Mouse (Mus musculus): ENCODE measurements at regions not wholly inside any gene's neighbourhood (a gene's known extent, or its start where the extent isn't known, plus 50 kb on each side); places are given as distances from the start of the nearest gene placed in this dataset.

DNA sequence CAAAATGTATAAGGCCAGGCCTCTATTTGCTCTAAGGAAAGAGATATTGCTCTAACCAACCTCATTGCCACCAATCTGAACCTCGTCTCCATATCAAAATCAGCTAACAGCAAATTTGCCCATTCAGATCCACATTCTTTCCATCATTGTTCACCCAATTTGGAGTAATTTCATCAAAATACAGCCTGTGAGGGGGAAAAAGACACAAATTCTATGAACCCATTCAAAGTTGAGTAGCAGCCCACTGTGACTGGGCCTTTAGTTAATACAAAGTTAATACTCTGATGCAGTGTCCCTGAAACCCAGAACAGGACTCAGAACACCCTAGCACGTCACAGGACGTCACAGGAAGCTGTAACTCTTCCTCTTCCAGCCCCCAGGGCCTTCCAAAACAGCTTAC is 177.3 kb downstream of the Efcab1 start:
- no peak overlapping the region for H3K27ac ChIP-seq (ENCODE audit: insufficient read depth, low read length)
- H3K27me3 ChIP-seq (ENCODE audit: control insufficient read depth, insufficient read depth, low read length) = no peaks in the 10 kb centered on the region
- TF ChIP-seq CTCF (IDR thresholded peaks at IDR 0.05; ENCODE audit: borderline replicate concordance, insufficient read depth, low read depth, low read length) (no peak), POLR2A (IDR thresholded peaks at IDR 0.05; ENCODE audit: borderline replicate concordance, insufficient read depth, low read length) (no peak)
- H3K4me3 ChIP-seq (replicated peaks; ENCODE audit: insufficient read depth, low read depth, low read length) = no peak overlapping the region
- WGBS = 81% methylated on average over 3 of the region's 3 CpGs
- no peaks in the 10 kb centered on the region for H3K4me1 ChIP-seq (ENCODE audit: control insufficient read depth, insufficient read depth, low read length)
- DNase-seq = no peak

DNA sequence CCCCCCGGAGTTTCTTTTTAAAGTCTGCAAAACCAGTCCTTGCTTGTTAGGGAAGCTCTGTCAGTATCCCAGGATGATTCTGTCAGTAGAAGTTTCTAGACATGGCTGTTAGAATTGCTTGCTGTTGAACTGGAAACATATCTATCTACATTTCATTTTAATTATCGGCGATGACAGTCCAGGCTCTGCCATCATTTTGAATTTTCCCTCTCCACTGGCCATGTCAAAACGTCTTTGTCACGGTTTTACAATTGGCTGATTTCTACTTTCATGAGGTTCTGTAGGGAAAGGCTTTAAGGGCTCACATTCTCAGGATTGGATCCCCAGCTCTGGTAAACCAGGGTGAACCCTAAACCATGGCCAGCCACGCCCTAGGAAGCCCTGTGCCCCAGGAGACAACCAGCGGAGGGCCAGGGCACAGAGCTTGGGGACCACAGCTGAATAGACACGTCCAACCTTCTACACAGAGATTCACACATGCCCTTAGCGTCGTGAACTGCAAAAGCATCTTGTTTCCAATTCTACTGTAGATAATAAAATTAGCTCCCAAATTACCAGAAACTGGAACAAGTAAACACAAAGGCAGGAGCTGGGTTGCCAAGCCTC is 177.8 kb downstream of the Efcab1 start:
- TF ChIP-seq CTCF (IDR thresholded peaks at IDR 0.05; ENCODE audit: borderline replicate concordance, insufficient read depth, low read depth, low read length) (no peak), POLR2A (IDR thresholded peaks at IDR 0.05; ENCODE audit: borderline replicate concordance, insufficient read depth, low read length) (no peak)
- Histone ChIP-seq H3K4me3 (replicated peaks; ENCODE audit: insufficient read depth, low read depth, low read length) (no peak overlapping the region), H3K4me1 (ENCODE audit: control insufficient read depth, insufficient read depth, low read length) (no peaks in the 10 kb centered on the region), H3K27ac (ENCODE audit: insufficient read depth, low read length) (no peak overlapping the region), H3K27me3 (ENCODE audit: control insufficient read depth, insufficient read depth, low read length) (no peaks in the 10 kb centered on the region)
- 14% methylated on average over 10 of the region's 10 CpGs for WGBS
- no peak for DNase-seq

GRCm38 (mm10) chr16:15084753-15085728 is 178.6 kb downstream of the Efcab1 start:
- 1% methylated on average over 56 of the region's 56 CpGs for WGBS
- H3K27me3 ChIP-seq (ENCODE audit: control insufficient read depth, insufficient read depth, low read length) = no peaks in the 10 kb centered on the region
- TF ChIP-seq POLR2A (IDR thresholded peaks at IDR 0.05; ENCODE audit: borderline replicate concordance, insufficient read depth, low read length) (no peak), CTCF (IDR thresholded peaks at IDR 0.05; ENCODE audit: borderline replicate concordance, insufficient read depth, low read depth, low read length) (no peak)
- DNase-seq = no peak
- H3K27ac ChIP-seq (ENCODE audit: insufficient read depth, low read length) = no peak overlapping the region
- H3K4me1 ChIP-seq (ENCODE audit: control insufficient read depth, insufficient read depth, low read length) = no peaks in the 10 kb centered on the region
- H3K4me3 ChIP-seq (replicated peaks; ENCODE audit: insufficient read depth, low read depth, low read length) = no peak overlapping the region

DNA sequence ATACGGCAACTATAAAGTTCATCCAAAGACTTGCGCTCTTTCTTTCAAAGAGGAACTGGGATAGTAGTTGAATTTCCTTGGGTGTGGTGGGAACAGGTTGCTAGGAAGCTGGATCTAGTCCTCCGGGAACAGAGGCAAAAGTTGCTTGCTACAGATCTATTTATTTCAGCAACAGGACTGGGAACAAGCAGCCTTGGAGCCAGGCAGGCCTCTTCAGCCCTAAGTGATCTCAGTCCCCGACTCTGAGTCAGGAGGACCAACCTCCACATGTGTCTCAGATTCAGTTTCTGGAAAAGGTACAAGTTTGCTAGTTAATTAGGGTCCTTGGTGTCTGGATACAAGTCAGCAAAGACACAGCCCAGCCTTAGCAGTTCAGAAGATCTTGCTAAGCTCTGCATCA is 180.2 kb downstream of the Efcab1 start:
- TF ChIP-seq POLR2A (IDR thresholded peaks at IDR 0.05; ENCODE audit: borderline replicate concordance, insufficient read depth, low read length) = no peak
- no peak for TF ChIP-seq CTCF (IDR thresholded peaks at IDR 0.05; ENCODE audit: borderline replicate concordance, insufficient read depth, low read depth, low read length)
- H3K4me1 ChIP-seq (ENCODE audit: control insufficient read depth, insufficient read depth, low read length) = no peaks in the 10 kb centered on the region
- 84% methylated on average over 4 of the region's 4 CpGs for WGBS
- no peak overlapping the region for H3K4me3 ChIP-seq (replicated peaks; ENCODE audit: insufficient read depth, low read depth, low read length)
- H3K27me3 ChIP-seq (ENCODE audit: control insufficient read depth, insufficient read depth, low read length) = no peaks in the 10 kb centered on the region
- H3K27ac ChIP-seq (ENCODE audit: insufficient read depth, low read length) = no peak overlapping the region
- DNase-seq = no peak

- no peak for DNase-seq
- TF ChIP-seq CTCF (IDR thresholded peaks at IDR 0.05; ENCODE audit: borderline replicate concordance, insufficient read depth, low read depth, low read length) = no peak
- TF ChIP-seq POLR2A (IDR thresholded peaks at IDR 0.05; ENCODE audit: borderline replicate concordance, insufficient read depth, low read length) = no peak
- no peaks in the 10 kb centered on the region for H3K27me3 ChIP-seq (ENCODE audit: control insufficient read depth, insufficient read depth, low read length)
- whole genome bisulfite sequencing = 68% methylated on average over 1 of the region's 1 CpGs
- H3K4me3 ChIP-seq (replicated peaks; ENCODE audit: insufficient read depth, low read depth, low read length) = no peak overlapping the region
- no peaks in the 10 kb centered on the region for H3K4me1 ChIP-seq (ENCODE audit: control insufficient read depth, insufficient read depth, low read length)
- H3K27ac ChIP-seq (ENCODE audit: insufficient read depth, low read length) = no peak overlapping the region
These were observed 197.5 kb downstream of the Efcab1 start for GRCm38 (mm10) chr16:15103938-15104337.

- no peak for TF ChIP-seq POLR2A (IDR thresholded peaks at IDR 0.05; ENCODE audit: borderline replicate concordance, insufficient read depth, low read length)
- no peak for TF ChIP-seq CTCF (IDR thresholded peaks at IDR 0.05; ENCODE audit: borderline replicate concordance, insufficient read depth, low read depth, low read length)
- H3K27ac ChIP-seq (ENCODE audit: insufficient read depth, low read length) = no peak overlapping the region
- no peak for DNase-seq
- H3K4me3 ChIP-seq (replicated peaks; ENCODE audit: insufficient read depth, low read depth, low read length) = no peak overlapping the region
- H3K27me3 ChIP-seq (ENCODE audit: control insufficient read depth, insufficient read depth, low read length) = no peaks in the 10 kb centered on the region
- H3K4me1 ChIP-seq (ENCODE audit: control insufficient read depth, insufficient read depth, low read length) = no peaks in the 10 kb centered on the region
- WGBS = 91% methylated on average over 1 of the region's 1 CpGs
These were observed 200.8 kb downstream of the Efcab1 start for GRCm38 (mm10) chr16:15107234-15107633.

DNA sequence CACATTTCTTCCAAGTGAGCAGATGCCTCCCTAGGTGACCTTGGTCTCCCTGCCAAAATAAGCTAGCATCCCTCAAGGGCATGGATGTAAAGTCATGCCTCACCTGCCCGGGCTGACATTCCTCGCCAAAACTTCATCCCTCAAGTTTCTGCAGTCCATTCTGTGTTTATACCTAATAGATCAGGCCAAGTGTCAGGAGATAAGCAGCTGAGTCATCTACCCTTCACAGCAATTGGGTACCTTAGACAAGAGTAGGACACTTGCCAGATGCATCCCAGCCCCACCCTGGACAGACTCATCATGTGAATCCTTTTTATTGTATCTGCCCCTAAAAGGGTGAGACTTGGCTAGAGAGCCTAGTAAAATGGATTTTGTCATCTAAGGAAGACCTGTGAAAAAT is 204.1 kb upstream of the Gm21897 start:
- TF ChIP-seq CTCF (IDR thresholded peaks at IDR 0.05; ENCODE audit: borderline replicate concordance, insufficient read depth, low read depth, low read length) (no peak), POLR2A (IDR thresholded peaks at IDR 0.05; ENCODE audit: borderline replicate concordance, insufficient read depth, low read length) (no peak)
- H3K27ac ChIP-seq (ENCODE audit: insufficient read depth, low read length) = no peak overlapping the region
- no peaks in the 10 kb centered on the region for H3K27me3 ChIP-seq (ENCODE audit: control insufficient read depth, insufficient read depth, low read length)
- WGBS = 60% methylated on average over 2 of the region's 2 CpGs
- DNase-seq = peak in 1 of 2 experiments; percentile 1
- H3K4me3 ChIP-seq (replicated peaks; ENCODE audit: insufficient read depth, low read depth, low read length) = no peak overlapping the region
- no peaks in the 10 kb centered on the region for H3K4me1 ChIP-seq (ENCODE audit: control insufficient read depth, insufficient read depth, low read length)
